Mouse (Mus musculus) kidney, embryonic 15.5 days (tissue): ENCODE results near the gene Scaf11. TPM values are rescaled to one million over a fixed set of nuclear protein-coding genes. Genes with fewer than 3 reads are reported as not detected.
A peak's percentile ranks its signal among the peaks of the same experiment; 100 is the strongest.
"Not testable (repeated sequence)": the region's sequence is repeated elsewhere in the genome, so short reads cannot be mapped to it uniquely, and the experiment has no call there.

Experiments
- ATAC-seq: fragments of 200-750 bp; cut with Nextera tagmentation; replicated peaks from 2 replicates; pipeline ENCODE4 v1.8.0; 2017; ENCODE audit warnings: moderate TSS enrichment; ENCODE audit not compliant: low FRiP score
- H3K27ac ChIP-seq: fragments of 300-500 bp; sonication (generic); 2 replicates; pipeline ENCODE4 v1.5.1; 2015; ENCODE audit warnings: mild to moderate bottlenecking, inconsistent platforms
- H3K27me3 ChIP-seq: fragments of 300-500 bp; sonication (generic); 2 replicates; pipeline ENCODE4 v1.6.1; 2015; ENCODE audit warnings: inconsistent platforms
- H3K36me3 ChIP-seq: fragments of 300-500 bp; sonication (generic); 2 replicates; pipeline ENCODE4 v1.6.1; 2015; ENCODE audit warnings: inconsistent platforms
- H3K4me1 ChIP-seq: fragments of 300-500 bp; sonication (generic); 2 replicates; pipeline ENCODE4 v1.6.1; 2015; ENCODE audit warnings: inconsistent platforms
- H3K4me2 ChIP-seq: fragments of 300-500 bp; sonication (generic); 2 replicates; pipeline ENCODE4 v1.6.1; 2015; ENCODE audit warnings: moderate library complexity, mild to moderate bottlenecking, inconsistent platforms
- H3K4me3 ChIP-seq: fragments of 300-500 bp; sonication (generic); replicated peaks from 2 replicates; pipeline ENCODE4 v1.5.1; 2015; ENCODE audit warnings: mild to moderate bottlenecking, inconsistent platforms
- H3K9ac ChIP-seq: fragments of 300-500 bp; sonication (generic); 2 replicates; pipeline ENCODE4 v1.6.1; 2015; ENCODE audit warnings: mild to moderate bottlenecking, inconsistent platforms
- H3K9me3 ChIP-seq: fragments of 300-500 bp; sonication (generic); replicated peaks from 2 replicates; pipeline ENCODE4 v1.6.1; 2016; ENCODE audit warnings: inconsistent platforms
- WGBS: fragments of 180-500 bp; shearing (Covaris S2); methylation state at CpG from one replicate; pipeline ENCODE4 v1.1.7; 2015; ENCODE audit warnings: mixed read lengths; 5-methylcytosine and 5-hydroxymethylcytosine counted together
- polyA plus RNA-seq: library from polyadenylated mRNA; unstranded; fragments of >200 nt; fragmentation: Nextera tagmentation; extraction: Ambion mirVana; gene quantifications from 2 replicates; pipeline ENCODE4 v1.2.1, GENCODE M21; 2015

Gene Scaf11
- polyA plus RNA-seq = 95.6 and 102 TPM in 2 replicates

- Histone ChIP-seq H3K27me3 (no peaks in the 10 kb centered on the region), H3K4me3 (peak within 1 kb of the TSS; percentile 78), H3K9ac (peak within 1 kb of the TSS; percentile 97), H3K9me3 (no peaks in the 10 kb centered on the region), H3K4me1 (peaks cover 35% of the 10 kb centered on the region), H3K4me2 (peak within 1 kb of the TSS; percentile 85), H3K27ac (peak within 1 kb of the TSS; percentile 99), H3K36me3 (no peaks in the 10 kb centered on the region)
- WGBS = under 1% methylated on average over 91 of the region's 96 CpGs
- peak; percentile 96 for ATAC-seq
Observed at GRCm38 (mm10) chr15:96460730-96461540, at the start of gene Scaf11. TSS of gene Scaf11 (minus strand) at chr15:96460843.

- Histone ChIP-seq H3K27ac (no peak overlapping the region), H3K27me3 (no peaks in the 10 kb centered on the region), H3K4me1 (no peaks in the 10 kb centered on the region), H3K9ac (no peak overlapping the region), H3K9me3 (peaks cover 12% of the 10 kb centered on the region), H3K4me3 (peak overlapping the region; percentile 16; the same call in 1 of the 2 replicates), H3K36me3 (no peaks in the 10 kb centered on the region), H3K4me2 (peak overlapping the region; percentile 43)
- ATAC-seq = no peak
- 46% methylated on average over 18 of the region's 18 CpGs for WGBS
Observed at GRCm38 (mm10) chr15:96507097-96507840, 46.6 kb upstream of the Scaf11 start.

GRCm38 (mm10) chr15:96497646-96498045 lies 37.0 kb upstream of the Scaf11 start:
- Histone ChIP-seq H3K36me3 (no peaks in the 10 kb centered on the region), H3K4me3 (no peak overlapping the region), H3K9ac (no peak overlapping the region), H3K4me1 (no peaks in the 10 kb centered on the region), H3K9me3 (peaks cover 7% of the 10 kb centered on the region), H3K27ac (no peak overlapping the region), H3K27me3 (no peaks in the 10 kb centered on the region), H3K4me2 (no peak overlapping the region)
- no peak for ATAC-seq
- 87% methylated on average over 7 of the region's 7 CpGs for WGBS

- H3K4me1 ChIP-seq = peaks cover 19% of the 10 kb centered on the region
- no peak overlapping the region for H3K4me3 ChIP-seq
- no peaks in the 10 kb centered on the region; the same call in 1 of the 2 replicates for H3K9me3 ChIP-seq
- H3K36me3 ChIP-seq = no peaks in the 10 kb centered on the region
- H3K27me3 ChIP-seq = no peaks in the 10 kb centered on the region
- no peak overlapping the region for H3K27ac ChIP-seq
- H3K9ac ChIP-seq = no peak overlapping the region
- WGBS = 78% methylated on average over 6 of the region's 6 CpGs
- no peak for ATAC-seq
- H3K4me2 ChIP-seq = no peak overlapping the region
Observed at GRCm38 (mm10) chr15:96494279-96494678, 33.6 kb upstream of the Scaf11 start.

- Histone ChIP-seq H3K9ac (no peak overlapping the region), H3K4me3 (no peak overlapping the region), H3K9me3 (no peaks in the 10 kb centered on the region; the same call in 1 of the 2 replicates), H3K4me2 (no peak overlapping the region), H3K27ac (no peak overlapping the region), H3K4me1 (peaks cover 24% of the 10 kb centered on the region), H3K36me3 (no peaks in the 10 kb centered on the region), H3K27me3 (no peaks in the 10 kb centered on the region)
- 69% methylated on average over 5 of the region's 5 CpGs for WGBS
- ATAC-seq = no peak
Observed at GRCm38 (mm10) chr15:96493573-96493972, 32.9 kb upstream of the Scaf11 start.

- WGBS = 85% methylated on average over 4 of the region's 4 CpGs
- ATAC-seq, H3K4me2 ChIP-seq, H3K27me3 ChIP-seq, H3K4me3 ChIP-seq, H3K9me3 ChIP-seq, H3K9ac ChIP-seq, H3K27ac ChIP-seq, H3K36me3 ChIP-seq: not testable (repeated sequence)
- peaks cover 28% of the 10 kb centered on the region for H3K4me1 ChIP-seq
Observed at GRCm38 (mm10) chr15:96492919-96493318, 32.3 kb upstream of the Scaf11 start.

- no peak overlapping the region for H3K9ac ChIP-seq
- no peaks in the 10 kb centered on the region for H3K27me3 ChIP-seq
- H3K36me3 ChIP-seq = no peaks in the 10 kb centered on the region
- no peak overlapping the region for H3K4me3 ChIP-seq
- H3K4me1 ChIP-seq = peaks cover 28% of the 10 kb centered on the region
- H3K9me3 ChIP-seq = no peaks in the 10 kb centered on the region; the same call in 1 of the 2 replicates
- H3K27ac ChIP-seq = peak overlapping the region; percentile 81
- H3K4me2 ChIP-seq = peak overlapping the region; percentile 9; the same call in 1 of the 2 replicates
- WGBS = 39% methylated on average over 13 of the region's 13 CpGs
- ATAC-seq = peak; percentile 77
Observed at GRCm38 (mm10) chr15:96491861-96492641, 31.4 kb upstream of the Scaf11 start.

GRCm38 (mm10) chr15:96491421-96491820 lies 30.8 kb upstream of the Scaf11 start:
- H3K36me3 ChIP-seq = no peaks in the 10 kb centered on the region
- no peaks in the 10 kb centered on the region for H3K27me3 ChIP-seq
- no peak overlapping the region for H3K9ac ChIP-seq
- peak overlapping the region; percentile 81 for H3K27ac ChIP-seq
- no peaks in the 10 kb centered on the region; the same call in 1 of the 2 replicates for H3K9me3 ChIP-seq
- H3K4me2 ChIP-seq = peak overlapping the region; percentile 9; the same call in 1 of the 2 replicates
- no peak overlapping the region for H3K4me3 ChIP-seq
- peaks cover 28% of the 10 kb centered on the region for H3K4me1 ChIP-seq
- no peak for ATAC-seq
- 28% methylated on average over 3 of the region's 3 CpGs for WGBS

- no peaks in the 10 kb centered on the region for H3K27me3 ChIP-seq
- peaks cover 28% of the 10 kb centered on the region for H3K4me1 ChIP-seq
- H3K4me3 ChIP-seq = no peak overlapping the region
- no peak for ATAC-seq
- 79% methylated on average over 5 of the region's 5 CpGs for WGBS
- no peaks in the 10 kb centered on the region for H3K36me3 ChIP-seq
- no peak overlapping the region for H3K27ac ChIP-seq
- no peak overlapping the region for H3K4me2 ChIP-seq
- H3K9ac ChIP-seq = no peak overlapping the region
- H3K9me3 ChIP-seq = no peaks in the 10 kb centered on the region; the same call in 1 of the 2 replicates
Observed at GRCm38 (mm10) chr15:96490123-96490522, 29.5 kb upstream of the Scaf11 start.

- Histone ChIP-seq H3K9ac (no peak overlapping the region), H3K4me1 (peaks cover 28% of the 10 kb centered on the region), H3K9me3 (no peaks in the 10 kb centered on the region), H3K27me3 (no peaks in the 10 kb centered on the region), H3K36me3 (no peaks in the 10 kb centered on the region), H3K4me3 (no peak overlapping the region), H3K4me2 (peak overlapping the region; percentile 43), H3K27ac (no peak overlapping the region)
- WGBS = 25% methylated on average over 20 of the region's 20 CpGs
- ATAC-seq = 0 out of 2 replicates have a peak, but pooled peaks have one; percentile 63
Observed at GRCm38 (mm10) chr15:96488941-96489786, 28.5 kb upstream of the Scaf11 start.
